Mouse (Mus musculus): ENCODE data around the gene Gucy2g. TPM values are rescaled to one million over a fixed set of nuclear protein-coding genes. Genes with fewer than 3 reads are reported as not detected.

The Gucy2g gene
- polyA plus RNA-seq, 1 experiment from 2014 or later, result 0.05 TPM

DNA sequence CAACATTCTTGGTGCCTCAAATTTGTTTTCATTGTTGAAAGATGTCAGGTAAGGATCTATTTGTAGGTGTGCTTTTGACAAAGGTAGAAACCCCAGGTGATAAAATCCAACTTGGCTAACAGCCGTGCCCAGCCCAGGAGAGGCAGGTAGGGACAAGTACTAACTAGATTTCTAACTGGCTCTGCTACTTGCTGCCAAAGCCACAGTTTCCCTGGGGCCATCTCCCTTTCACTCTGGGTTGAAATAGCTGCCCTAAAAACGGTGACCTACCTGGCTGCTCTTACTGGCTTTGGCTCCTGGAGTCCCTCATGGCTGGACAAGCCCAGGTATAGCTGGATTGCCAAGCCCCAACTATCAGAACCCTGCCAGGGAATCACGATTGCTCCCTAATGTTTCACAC, 25.8 kb upstream of the Gucy2g start:
- Histone ChIP-seq H3K27ac (ENCODE audit: low read depth, low read length) (no peak overlapping the region), H3K4me1 (ENCODE audit: control insufficient read depth, insufficient read depth, low read length) (no peaks in the 10 kb centered on the region), H3K9me3 (ENCODE audit: control insufficient read depth, low read length) (no peaks in the 10 kb centered on the region), H3K36me3 (ENCODE audit: control insufficient read depth, insufficient read depth, low read length) (no peaks in the 10 kb centered on the region), H3K4me3 (ENCODE audit: low read depth, low read length) (no peak overlapping the region), H3K27me3 (ENCODE audit: control insufficient read depth, insufficient read depth, low read length) (no peaks in the 10 kb centered on the region), H3K9ac (replicated peaks; ENCODE audit: low read depth, low read length) (no peak overlapping the region), H3K4me2 (ENCODE audit: low read depth, low read length) (no peak overlapping the region)
- ATAC-seq (ENCODE audit: low read depth), result no peak
- WGBS, result 81% methylated on average over 3 of the region's 3 CpGs

DNA sequence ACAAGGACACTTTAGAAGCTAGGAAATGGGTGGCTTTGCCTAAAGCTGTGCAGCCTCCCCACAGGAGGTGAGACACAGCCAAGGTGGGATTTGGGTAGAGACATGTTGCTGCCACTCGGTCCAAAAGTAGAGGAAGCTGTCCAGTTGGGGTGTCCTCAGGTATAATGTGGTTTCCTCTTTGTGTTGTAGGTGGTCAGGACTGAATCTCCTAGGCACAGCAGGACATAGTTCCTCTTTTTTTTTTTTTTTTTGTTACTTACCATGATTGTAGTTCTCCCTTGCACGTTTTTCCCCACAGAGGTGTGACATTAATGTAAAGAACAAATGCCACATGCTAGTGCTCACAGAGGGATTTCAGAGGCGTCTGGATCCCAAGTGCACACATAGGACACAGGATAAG, 24.2 kb upstream of the Gucy2g start:
- no peak for ATAC-seq (ENCODE audit: low read depth)
- 80% methylated on average over 3 of the region's 3 CpGs for WGBS
- Histone ChIP-seq H3K9ac (replicated peaks; ENCODE audit: low read depth, low read length) (no peak overlapping the region), H3K36me3 (ENCODE audit: control insufficient read depth, insufficient read depth, low read length) (no peaks in the 10 kb centered on the region), H3K27ac (ENCODE audit: low read depth, low read length) (no peak overlapping the region), H3K27me3 (ENCODE audit: control insufficient read depth, insufficient read depth, low read length) (no peaks in the 10 kb centered on the region), H3K4me1 (ENCODE audit: control insufficient read depth, insufficient read depth, low read length) (no peaks in the 10 kb centered on the region), H3K4me3 (ENCODE audit: low read depth, low read length) (no peak overlapping the region), H3K4me2 (ENCODE audit: low read depth, low read length) (no peak overlapping the region), H3K9me3 (ENCODE audit: control insufficient read depth, low read length) (no peaks in the 10 kb centered on the region)

- H3K36me3 ChIP-seq (ENCODE audit: control insufficient read depth, insufficient read depth, low read length), result no peaks in the 10 kb centered on the region
- no peaks in the 10 kb centered on the region for H3K4me1 ChIP-seq (ENCODE audit: control insufficient read depth, insufficient read depth, low read length)
- no peak overlapping the region for H3K4me2 ChIP-seq (ENCODE audit: low read depth, low read length)
- H3K9me3 ChIP-seq (ENCODE audit: control insufficient read depth, low read length), result no peaks in the 10 kb centered on the region
- 70% methylated on average over 12 of the region's 12 CpGs for WGBS
- H3K27me3 ChIP-seq (ENCODE audit: control insufficient read depth, insufficient read depth, low read length), result no peaks in the 10 kb centered on the region
- no peak overlapping the region for H3K9ac ChIP-seq (replicated peaks; ENCODE audit: low read depth, low read length)
- no peak overlapping the region for H3K4me3 ChIP-seq (ENCODE audit: low read depth, low read length)
- no peak for ATAC-seq (ENCODE audit: low read depth)
- no peak overlapping the region for H3K27ac ChIP-seq (ENCODE audit: low read depth, low read length)
These were observed 19.6 kb upstream of the Gucy2g start for GRCm38 (mm10) chr19:55260389-55261184.

DNA sequence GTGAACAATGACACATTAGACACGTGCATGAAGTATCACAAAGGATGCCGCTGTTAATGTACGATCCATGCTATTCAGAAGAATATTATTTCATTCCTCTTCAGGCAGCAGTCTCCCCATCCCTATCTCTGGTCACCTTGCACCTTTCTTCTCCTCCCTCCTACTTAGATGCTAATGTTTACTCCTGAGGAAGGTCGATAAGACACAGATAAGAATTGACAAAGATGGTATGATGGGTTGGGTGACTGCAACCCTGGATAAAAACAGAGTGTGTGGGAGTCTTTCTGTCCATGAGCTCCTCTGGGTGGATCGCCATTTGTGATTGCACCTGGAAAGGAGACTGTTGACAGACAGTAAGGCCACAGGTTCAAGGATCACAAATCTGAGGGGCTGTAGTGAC, 17.5 kb upstream of the Gucy2g start:
- Histone ChIP-seq H3K4me3 (ENCODE audit: low read depth, low read length) (no peak overlapping the region), H3K9ac (replicated peaks; ENCODE audit: low read depth, low read length) (no peak overlapping the region), H3K27ac (ENCODE audit: low read depth, low read length) (no peak overlapping the region), H3K4me1 (ENCODE audit: control insufficient read depth, insufficient read depth, low read length) (0 out of 2 replicates have a peak, but pooled peaks cover 7% of the 10 kb centered on the region), H3K27me3 (ENCODE audit: control insufficient read depth, insufficient read depth, low read length) (no peaks in the 10 kb centered on the region), H3K36me3 (ENCODE audit: control insufficient read depth, insufficient read depth, low read length) (no peaks in the 10 kb centered on the region), H3K9me3 (ENCODE audit: control insufficient read depth, low read length) (no peaks in the 10 kb centered on the region), H3K4me2 (ENCODE audit: low read depth, low read length) (no peak overlapping the region)
- ATAC-seq (ENCODE audit: low read depth), result no peak
- WGBS, result 92% methylated on average over 5 of the region's 5 CpGs

DNA sequence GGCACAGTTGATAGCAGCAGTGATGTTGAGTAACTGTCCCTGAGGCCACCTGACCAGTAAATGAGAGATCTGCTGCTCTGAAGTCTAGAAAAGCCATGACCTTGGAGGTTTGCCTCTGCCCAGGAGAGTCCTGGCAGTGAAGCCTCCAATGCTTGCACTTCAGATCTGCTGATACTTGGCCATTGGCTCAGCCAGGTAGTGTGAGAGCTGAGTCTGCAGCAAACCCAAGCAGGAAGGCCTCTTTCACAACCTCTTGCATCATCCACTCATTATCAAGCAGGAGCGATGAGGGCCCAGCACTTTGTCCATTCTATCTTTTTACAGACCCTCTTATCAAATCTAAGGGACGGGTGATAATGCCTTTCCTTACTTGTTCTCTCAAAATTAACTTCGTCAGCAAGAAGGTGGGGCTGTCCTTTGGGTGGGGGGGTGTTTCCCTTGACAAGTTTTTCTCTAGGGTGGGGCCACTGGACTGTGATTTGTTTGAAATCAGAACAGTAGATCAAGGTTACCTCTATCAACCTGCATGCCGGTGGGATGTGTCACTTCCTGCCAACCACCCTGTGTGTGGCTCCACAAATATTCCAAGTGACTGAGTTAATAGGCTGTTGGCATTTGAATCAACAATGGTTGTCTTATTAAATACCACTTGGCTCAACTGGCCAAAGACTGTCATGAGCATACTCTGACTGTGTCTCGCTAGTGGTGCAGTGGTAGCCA, 16.8 kb upstream of the Gucy2g start:
- ATAC-seq (ENCODE audit: low read depth), result no peak
- 0 out of 2 replicates have a peak, but pooled peaks cover 7% of the 10 kb centered on the region for H3K4me1 ChIP-seq (ENCODE audit: control insufficient read depth, insufficient read depth, low read length)
- H3K27me3 ChIP-seq (ENCODE audit: control insufficient read depth, insufficient read depth, low read length), result no peaks in the 10 kb centered on the region
- H3K9me3 ChIP-seq (ENCODE audit: control insufficient read depth, low read length), result no peaks in the 10 kb centered on the region
- H3K9ac ChIP-seq (replicated peaks; ENCODE audit: low read depth, low read length), result no peak overlapping the region
- 92% methylated on average over 5 of the region's 5 CpGs for WGBS
- no peak overlapping the region for H3K4me3 ChIP-seq (ENCODE audit: low read depth, low read length)
- no peak overlapping the region for H3K4me2 ChIP-seq (ENCODE audit: low read depth, low read length)
- no peaks in the 10 kb centered on the region for H3K36me3 ChIP-seq (ENCODE audit: control insufficient read depth, insufficient read depth, low read length)
- no peak overlapping the region for H3K27ac ChIP-seq (ENCODE audit: low read depth, low read length)

- no peaks in the 10 kb centered on the region for H3K9me3 ChIP-seq (ENCODE audit: control insufficient read depth, low read length)
- no peak overlapping the region for H3K9ac ChIP-seq (replicated peaks; ENCODE audit: low read depth, low read length)
- no peak overlapping the region for H3K4me3 ChIP-seq (ENCODE audit: low read depth, low read length)
- ATAC-seq (ENCODE audit: low read depth), result no peak
- 0 out of 2 replicates have a peak, but pooled peaks cover 7% of the 10 kb centered on the region for H3K4me1 ChIP-seq (ENCODE audit: control insufficient read depth, insufficient read depth, low read length)
- no peaks in the 10 kb centered on the region for H3K27me3 ChIP-seq (ENCODE audit: control insufficient read depth, insufficient read depth, low read length)
- 89% methylated on average over 9 of the region's 9 CpGs for WGBS
- H3K36me3 ChIP-seq (ENCODE audit: control insufficient read depth, insufficient read depth, low read length), result no peaks in the 10 kb centered on the region
- H3K4me2 ChIP-seq (ENCODE audit: low read depth, low read length), result no peak overlapping the region
- no peak overlapping the region for H3K27ac ChIP-seq (ENCODE audit: low read depth, low read length)
These were observed 15.1 kb upstream of the Gucy2g start for GRCm38 (mm10) chr19:55256156-55256555.

- Histone ChIP-seq H3K36me3 (ENCODE audit: control insufficient read depth, insufficient read depth, low read length) (no peaks in the 10 kb centered on the region), H3K4me2 (ENCODE audit: low read depth, low read length) (peak overlapping the region; percentile 87), H3K9ac (replicated peaks; ENCODE audit: low read depth, low read length) (peak overlapping the region; percentile 59; the same call in 1 of the 2 replicates), H3K4me3 (ENCODE audit: low read depth, low read length) (peak overlapping the region; percentile 51), H3K27ac (ENCODE audit: low read depth, low read length) (no peak overlapping the region; the same call in 1 of the 2 replicates), H3K27me3 (ENCODE audit: control insufficient read depth, insufficient read depth, low read length) (no peaks in the 10 kb centered on the region), H3K4me1 (ENCODE audit: control insufficient read depth, insufficient read depth, low read length) (0 out of 2 replicates have a peak, but pooled peaks cover 7% of the 10 kb centered on the region), H3K9me3 (ENCODE audit: control insufficient read depth, low read length) (no peaks in the 10 kb centered on the region)
- 11% methylated on average over 5 of the region's 5 CpGs for WGBS
- ATAC-seq (ENCODE audit: low read depth), result peak; percentile 33; the same call in 1 of the 2 replicates
These were observed 13.5 kb upstream of the Gucy2g start for GRCm38 (mm10) chr19:55254513-55255016.

GRCm38 (mm10) chr19:55253570-55254441, 12.8 kb upstream of the Gucy2g start:
- 0 out of 2 replicates have a peak, but pooled peaks cover 7% of the 10 kb centered on the region for H3K4me1 ChIP-seq (ENCODE audit: control insufficient read depth, insufficient read depth, low read length)
- peak; percentile 84 for ATAC-seq (ENCODE audit: low read depth)
- no peaks in the 10 kb centered on the region for H3K36me3 ChIP-seq (ENCODE audit: control insufficient read depth, insufficient read depth, low read length)
- peak overlapping the region; percentile 59 for H3K9ac ChIP-seq (replicated peaks; ENCODE audit: low read depth, low read length)
- peak overlapping the region; percentile 51 for H3K4me3 ChIP-seq (ENCODE audit: low read depth, low read length)
- peak overlapping the region; percentile 53 for H3K27ac ChIP-seq (ENCODE audit: low read depth, low read length)
- peak overlapping the region; percentile 87 for H3K4me2 ChIP-seq (ENCODE audit: low read depth, low read length)
- WGBS, result under 1% methylated on average over 32 of the region's 32 CpGs
- no peaks in the 10 kb centered on the region for H3K9me3 ChIP-seq (ENCODE audit: control insufficient read depth, low read length)
- H3K27me3 ChIP-seq (ENCODE audit: control insufficient read depth, insufficient read depth, low read length), result no peaks in the 10 kb centered on the region
